Mouse (Mus musculus): ENCODE measurements at regions not wholly inside any gene's neighbourhood (a gene's known extent, or its start where the extent isn't known, plus 50 kb on each side); places are given as distances from the start of the nearest gene placed in this dataset.

- no peak for TF ChIP-seq CTCF (IDR thresholded peaks at IDR 0.05; ENCODE audit: extremely low read depth, insufficient read length, insufficient replicate concordance, low read depth, low read length)
- no peak for TF ChIP-seq POLR2A (IDR thresholded peaks at IDR 0.05; ENCODE audit: low read depth, low read length)
Measured at GRCm38 (mm10) chr14:104216965-104217364, 250.8 kb downstream of the Pou4f1 start.
